Mouse (Mus musculus): Measurements from ENCODE around the gene Pex11g. TPM values are rescaled to one million over a fixed set of nuclear protein-coding genes. Genes with fewer than 3 reads are reported as not detected.

The Pex11g gene
- polyA plus RNA-seq (2012; rRNA removed): 0.89 and 1.5 TPM in 2 replicates

GRCm38 (mm10) chr8:3467006-3467885 is at the start of gene Pex11g:
TSS of gene Pex11g (minus strand) at chr8:3467680.
- TF ChIP-seq CTCF (IDR thresholded peaks at IDR 0.05; ENCODE audit: extremely low read depth, insufficient read depth, low read length) (no peak), POLR2A (IDR thresholded peaks at IDR 0.05; ENCODE audit: extremely low read depth, insufficient read depth, low read length) (0 out of 2 replicates have a peak, but pooled peaks have one; percentile 19)
- no peaks in the 10 kb centered on the region for H3K4me1 ChIP-seq (ENCODE audit: control insufficient read depth, insufficient read depth, low read length)
- peak within 1 kb of the TSS; percentile 44 for H3K4me3 ChIP-seq (ENCODE audit: insufficient read depth, low read length)
- H3K27ac ChIP-seq (ENCODE audit: insufficient read depth, low read length): no peak within 1 kb of the TSS

- Histone ChIP-seq H3K4me3 (ENCODE audit: insufficient read depth, low read length) (peak overlapping the region; percentile 74), H3K27ac (ENCODE audit: insufficient read depth, low read length) (peak overlapping the region; percentile 44; the same call in 1 of the 2 replicates), H3K4me1 (ENCODE audit: control insufficient read depth, insufficient read depth, low read length) (no peaks in the 10 kb centered on the region)
- TF ChIP-seq POLR2A (IDR thresholded peaks at IDR 0.05; ENCODE audit: extremely low read depth, insufficient read depth, low read length) (no peak), CTCF (IDR thresholded peaks at IDR 0.05; ENCODE audit: extremely low read depth, insufficient read depth, low read length) (no peak)
These were observed 49.6 kb upstream of the Pex11g start for GRCm38 (mm10) chr8:3517117-3517495.

- TF ChIP-seq CTCF (IDR thresholded peaks at IDR 0.05; ENCODE audit: extremely low read depth, insufficient read depth, low read length): no peak
- TF ChIP-seq POLR2A (IDR thresholded peaks at IDR 0.05; ENCODE audit: extremely low read depth, insufficient read depth, low read length): no peak
- Histone ChIP-seq H3K27ac (ENCODE audit: insufficient read depth, low read length) (peak overlapping the region; percentile 45), H3K4me3 (ENCODE audit: insufficient read depth, low read length) (peak overlapping the region; percentile 74), H3K4me1 (ENCODE audit: control insufficient read depth, insufficient read depth, low read length) (no peaks in the 10 kb centered on the region)
These were observed 49.1 kb upstream of the Pex11g start for GRCm38 (mm10) chr8:3516450-3517116.

- Histone ChIP-seq H3K4me3 (ENCODE audit: insufficient read depth, low read length) (peak overlapping the region; percentile 74), H3K27ac (ENCODE audit: insufficient read depth, low read length) (peak overlapping the region; percentile 45; the same call in 1 of the 2 replicates), H3K4me1 (ENCODE audit: control insufficient read depth, insufficient read depth, low read length) (no peaks in the 10 kb centered on the region)
- TF ChIP-seq POLR2A (IDR thresholded peaks at IDR 0.05; ENCODE audit: extremely low read depth, insufficient read depth, low read length): no peak
- TF ChIP-seq CTCF (IDR thresholded peaks at IDR 0.05; ENCODE audit: extremely low read depth, insufficient read depth, low read length): no peak
These were observed 48.4 kb upstream of the Pex11g start for GRCm38 (mm10) chr8:3515771-3516417.

DNA sequence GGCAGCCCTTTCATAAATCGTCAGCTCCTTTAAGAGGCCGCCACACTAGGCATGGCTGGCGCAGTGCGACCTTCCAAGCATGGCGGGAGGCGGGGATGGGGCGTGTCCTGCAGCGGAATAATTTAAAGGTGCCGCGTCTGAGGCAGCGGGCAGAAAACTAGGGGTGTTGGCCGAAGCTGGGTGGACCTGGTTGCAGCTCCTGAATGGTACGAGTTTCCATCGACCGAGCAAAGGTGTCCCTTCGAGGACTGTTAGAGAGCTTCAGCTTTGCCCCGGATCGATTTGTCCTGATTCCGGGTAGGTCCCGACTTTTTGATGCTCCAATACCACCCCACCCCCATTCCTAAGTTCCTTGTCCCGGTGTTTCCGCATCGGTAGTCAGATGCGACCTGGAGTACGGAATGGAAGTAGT is 47.8 kb upstream of the Pex11g start, which contains the start of gene Pnpla6:
Pnpla6 (plus strand) TSS at position 125 of the 412 bp plus-strand sequence.
- no peaks in the 10 kb centered on the region for H3K4me1 ChIP-seq (ENCODE audit: control insufficient read depth, insufficient read depth, low read length)
- H3K27ac ChIP-seq (ENCODE audit: insufficient read depth, low read length): peak within 1 kb of the TSS; percentile 45; the same call in 1 of the 2 replicates
- TF ChIP-seq POLR2A (IDR thresholded peaks at IDR 0.05; ENCODE audit: extremely low read depth, insufficient read depth, low read length): peak; percentile 89
- TF ChIP-seq CTCF (IDR thresholded peaks at IDR 0.05; ENCODE audit: extremely low read depth, insufficient read depth, low read length): no peak
- H3K4me3 ChIP-seq (ENCODE audit: insufficient read depth, low read length): peak within 1 kb of the TSS; percentile 74

DNA sequence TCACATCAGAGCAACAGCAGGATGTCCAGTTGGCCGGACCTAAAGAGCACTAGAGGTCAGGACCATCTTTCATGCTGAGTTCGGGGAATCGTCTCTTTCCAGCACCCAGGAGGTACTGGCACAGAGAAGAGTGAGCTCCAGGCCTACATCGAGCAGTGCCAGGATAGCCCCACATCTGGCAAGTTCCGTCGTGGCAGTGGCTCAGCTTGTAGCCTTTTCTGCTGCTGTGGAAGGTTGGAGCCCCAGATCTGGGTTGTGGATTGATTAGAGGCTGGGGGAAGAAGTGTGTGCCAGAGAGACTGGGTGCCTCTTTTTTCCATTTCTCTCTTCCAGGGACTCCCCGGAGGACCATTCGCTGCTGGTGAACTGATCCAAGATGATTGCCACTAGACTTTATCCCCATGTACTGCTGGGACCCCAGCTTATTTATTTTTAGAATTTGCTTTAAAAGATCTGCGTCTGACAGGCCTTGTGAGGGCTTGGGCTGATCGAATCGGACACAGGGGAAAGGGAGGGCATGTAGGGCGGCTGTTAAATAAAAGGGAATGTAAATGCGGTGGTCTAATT is 47.3 kb upstream of the Pex11g start:
- 0 out of 2 replicates have a peak overlapping the region, but pooled peaks have one; percentile 0 for H3K27ac ChIP-seq (ENCODE audit: insufficient read depth, low read length)
- no peaks in the 10 kb centered on the region for H3K4me1 ChIP-seq (ENCODE audit: control insufficient read depth, insufficient read depth, low read length)
- peak overlapping the region; percentile 74 for H3K4me3 ChIP-seq (ENCODE audit: insufficient read depth, low read length)
- TF ChIP-seq POLR2A (IDR thresholded peaks at IDR 0.05; ENCODE audit: extremely low read depth, insufficient read depth, low read length) (no peak), CTCF (IDR thresholded peaks at IDR 0.05; ENCODE audit: extremely low read depth, insufficient read depth, low read length) (no peak)

DNA sequence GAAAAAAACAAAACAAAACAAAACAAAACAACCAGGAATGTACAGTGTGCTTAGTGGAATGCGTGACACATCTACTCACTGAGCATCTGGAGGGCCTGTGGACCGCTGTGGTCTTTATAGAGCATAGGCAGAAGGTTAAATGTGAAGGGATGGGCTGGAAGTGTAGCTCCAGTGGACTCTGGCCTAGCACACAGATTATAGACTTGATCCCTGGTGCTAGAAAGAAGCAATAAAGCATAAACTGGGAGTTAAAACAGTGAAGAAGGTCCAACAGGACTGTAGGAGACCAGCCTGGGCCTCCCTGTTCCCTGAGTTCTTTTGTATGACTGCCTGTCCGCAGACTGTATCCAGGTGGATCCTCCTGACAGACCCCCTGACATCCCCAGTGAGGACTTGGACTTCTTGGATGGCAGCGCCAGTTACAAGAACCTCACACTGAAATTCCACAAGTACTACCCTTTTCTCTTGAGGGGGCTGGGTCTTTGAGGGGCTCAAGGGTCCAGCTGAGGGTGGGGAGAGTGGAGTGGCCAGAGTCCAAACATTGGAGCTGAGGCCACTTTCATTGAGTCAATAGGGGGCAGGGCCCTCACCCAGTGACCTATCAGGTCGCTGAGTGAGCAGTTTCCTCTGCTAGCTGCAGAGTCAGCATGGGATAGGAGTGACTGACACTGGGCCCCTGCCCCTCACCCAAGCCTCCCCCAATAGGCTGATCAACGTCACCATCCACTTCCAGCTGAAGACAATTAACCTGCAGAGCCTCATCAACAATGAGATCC is 40.7 kb upstream of the Pex11g start:
- H3K4me1 ChIP-seq (ENCODE audit: control insufficient read depth, insufficient read depth, low read length): no peaks in the 10 kb centered on the region
- no peak for TF ChIP-seq POLR2A (IDR thresholded peaks at IDR 0.05; ENCODE audit: extremely low read depth, insufficient read depth, low read length)
- TF ChIP-seq CTCF (IDR thresholded peaks at IDR 0.05; ENCODE audit: extremely low read depth, insufficient read depth, low read length): no peak

DNA sequence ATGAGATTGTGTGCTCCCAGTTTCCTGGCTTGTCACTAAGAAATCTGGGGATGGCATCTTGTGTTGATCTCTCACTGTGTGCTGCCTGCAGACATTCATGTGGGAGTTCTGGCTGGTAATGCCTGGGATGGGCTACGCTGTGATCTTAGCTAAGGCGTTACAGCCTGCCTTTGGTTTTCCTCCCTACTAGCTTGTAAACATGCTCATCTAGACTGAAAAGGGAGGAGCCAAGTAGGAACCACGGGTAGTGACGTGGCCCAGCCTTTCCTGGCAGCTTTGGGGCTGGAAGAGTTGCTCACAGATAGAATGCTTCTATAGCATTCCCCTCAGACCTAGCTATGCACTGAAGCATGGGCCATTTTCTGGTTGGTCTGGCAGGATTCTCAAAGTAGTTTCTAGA is 34.7 kb upstream of the Pex11g start:
- Histone ChIP-seq H3K4me3 (ENCODE audit: insufficient read depth, low read length) (no peak overlapping the region), H3K27ac (ENCODE audit: insufficient read depth, low read length) (no peak overlapping the region), H3K4me1 (ENCODE audit: control insufficient read depth, insufficient read depth, low read length) (peaks cover 10% of the 10 kb centered on the region)
- TF ChIP-seq CTCF (IDR thresholded peaks at IDR 0.05; ENCODE audit: extremely low read depth, insufficient read depth, low read length): no peak
- TF ChIP-seq POLR2A (IDR thresholded peaks at IDR 0.05; ENCODE audit: extremely low read depth, insufficient read depth, low read length): peak; percentile 45; the same call in 1 of the 2 replicates

More for the DNA sequence above, 40.7 kb upstream of the Pex11g start:
- no peak overlapping the region for H3K27ac ChIP-seq (ENCODE audit: insufficient read depth, low read length)
- no peak overlapping the region for H3K4me3 ChIP-seq (ENCODE audit: insufficient read depth, low read length)
